Mouse (Mus musculus) c-Kit-positive CD71-positive TER-119-positive erythroid progenitor cells, embryonic 14.5 days (primary cell): ENCODE measurements around the gene Slc22a3.

Source experiments
- DNase-seq: peaks from one replicate; pipeline ENCODE4 v3.0.0-alpha.2; 2013; ENCODE audit warnings: low spot score

Slc22a3 gene

GRCm38 (mm10) chr17:12507654-12508204, at the start of gene Slc22a3:
TSS of gene Slc22a3 (minus strand) at chr17:12507704.
- no peak for DNase-seq

GRCm38 (mm10) chr17:12534353-12535145, 27.0 kb upstream of the Slc22a3 start:
- DNase-seq = peak; percentile 62

GRCm38 (mm10) chr17:12532115-12532514, 24.6 kb upstream of the Slc22a3 start:
- peak; percentile 56 for DNase-seq

GRCm38 (mm10) chr17:12530081-12530480, 22.6 kb upstream of the Slc22a3 start:
- no peak for DNase-seq

- no peak for DNase-seq
Measured at GRCm38 (mm10) chr17:12529384-12529985, 22.0 kb upstream of the Slc22a3 start.

GRCm38 (mm10) chr17:12519089-12519488, 11.6 kb upstream of the Slc22a3 start:
- no peak for DNase-seq

- no peak for DNase-seq
Measured at GRCm38 (mm10) chr17:12518194-12518593, 10.7 kb upstream of the Slc22a3 start.

GRCm38 (mm10) chr17:12513997-12514396, 6.5 kb upstream of the Slc22a3 start:
- no peak for DNase-seq

GRCm38 (mm10) chr17:12513107-12513923, 5.8 kb upstream of the Slc22a3 start:
- no peak for DNase-seq

- no peak for DNase-seq
Measured at GRCm38 (mm10) chr17:12511193-12511592, 3.7 kb upstream of the Slc22a3 start.

- no peak for DNase-seq
Measured at GRCm38 (mm10) chr17:12508376-12508775, 872 bp upstream of the Slc22a3 start.

- no peak for DNase-seq
Measured at GRCm38 (mm10) chr17:12506903-12507563, 471 bp downstream of the Slc22a3 start.

- DNase-seq = no peak
Measured at GRCm38 (mm10) chr17:12505708-12506107, 1.8 kb downstream of the Slc22a3 start.

GRCm38 (mm10) chr17:12499426-12499825, 8.1 kb downstream of the Slc22a3 start:
- DNase-seq = no peak

GRCm38 (mm10) chr17:12495558-12495957, 11.9 kb downstream of the Slc22a3 start:
- no peak for DNase-seq

GRCm38 (mm10) chr17:12491591-12491990, 15.9 kb downstream of the Slc22a3 start:
- no peak for DNase-seq

GRCm38 (mm10) chr17:12489888-12490287, 17.6 kb downstream of the Slc22a3 start:
- DNase-seq = no peak

- no peak for DNase-seq
Measured at GRCm38 (mm10) chr17:12485657-12486056, 21.8 kb downstream of the Slc22a3 start.

GRCm38 (mm10) chr17:12479416-12479815, 28.1 kb downstream of the Slc22a3 start:
- DNase-seq = no peak

GRCm38 (mm10) chr17:12474509-12475083, 32.9 kb downstream of the Slc22a3 start:
- no peak for DNase-seq

- DNase-seq = no peak
Measured at GRCm38 (mm10) chr17:12472547-12472946, 35.0 kb downstream of the Slc22a3 start.
